In genomic region chr3:108287811-108288805, GRCm38 (mm10) we compare ENCODE assay signal across 8 mouse cellular contexts. TPM values are rescaled to one million over a fixed set of nuclear protein-coding genes. Genes with fewer than 3 reads are reported as not detected.
DNase-seq lines count a peak whose midpoint lies in the region; ATAC-seq and TF ChIP-seq lines count a peak whose summit lies in the region.

No protein-coding gene starts in this region.

- H3K36me3 ChIP-seq in heart, adult 2 months (ENCODE audit: control insufficient read depth, insufficient read depth, low read length) = no peaks in the 10 kb centered on the region
- no peaks in the 10 kb centered on the region for H3K36me3 ChIP-seq in heart, embryonic 16.5 days (ENCODE audit: control insufficient read depth, insufficient read depth)
- H3K36me3 ChIP-seq in liver, embryonic 12.5 days = no peaks in the 10 kb centered on the region
- H3K36me3 ChIP-seq in neural tube, embryonic 11.5 days (ENCODE audit: control insufficient read depth, insufficient read depth, low read length) = no peaks in the 10 kb centered on the region

- intact Hi-C loops in heart, adult 2 months (cut with DNase I) = no loop called here

- H3K27me3 ChIP-seq in heart, adult 2 months (ENCODE audit: control insufficient read depth, insufficient read depth, low read length) = no peaks in the 10 kb centered on the region
- no peaks in the 10 kb centered on the region for H3K27me3 ChIP-seq in heart, embryonic 16.5 days (ENCODE audit: control insufficient read depth, insufficient read depth, low read length)
- H3K27me3 ChIP-seq in liver, embryonic 12.5 days (replicated peaks) = peaks cover 22% of the 10 kb centered on the region
- no peaks in the 10 kb centered on the region for H3K27me3 ChIP-seq in neural tube, embryonic 11.5 days (ENCODE audit: control insufficient read depth, insufficient read depth, low read length)

- 0 out of 2 replicates have a peak overlapping the region, but pooled peaks have one; percentile 7 for H3K4me2 ChIP-seq in heart, embryonic 16.5 days (ENCODE audit: low read depth, low read length)
- peak overlapping the region; percentile 27; the same call in 1 of the 2 replicates for H3K4me2 ChIP-seq in liver, embryonic 12.5 days
- peak overlapping the region; percentile 24 for H3K4me2 ChIP-seq in neural tube, embryonic 11.5 days (ENCODE audit: low read depth)

- TF ChIP-seq EP300 in heart, adult 2 months (IDR thresholded peaks at IDR 0.05; ENCODE audit: insufficient read depth, low read depth, low read length) = no peak

- no peak for ATAC-seq in heart, embryonic 16.5 days (replicated peaks; ENCODE audit: extremely low read depth, insufficient read depth, low FRiP score)
- no peak for ATAC-seq in liver, embryonic 12.5 days
- no peak for ATAC-seq in neural tube, embryonic 11.5 days (ENCODE audit: insufficient read depth, low FRiP score, low TSS enrichment)
- no peak for ATAC-seq in megakaryocyte progenitor cell, adult 5-6 weeks (replicated peaks; ENCODE audit: poor library complexity)

- H3K4me1 ChIP-seq in heart, adult 2 months (ENCODE audit: control insufficient read depth, insufficient read depth, low read length) = peaks cover 6% of the 10 kb centered on the region
- H3K4me1 ChIP-seq in heart, embryonic 16.5 days (ENCODE audit: control insufficient read depth, insufficient read depth, low read length) = peaks cover 59% of the 10 kb centered on the region
- peaks cover 75% of the 10 kb centered on the region for H3K4me1 ChIP-seq in liver, embryonic 12.5 days
- peaks cover 32% of the 10 kb centered on the region for H3K4me1 ChIP-seq in neural tube, embryonic 11.5 days (ENCODE audit: control insufficient read depth, insufficient read depth, low read length)

- H3K9me3 ChIP-seq in heart, embryonic 16.5 days (replicated peaks; ENCODE audit: control insufficient read depth, low read length) = no peaks in the 10 kb centered on the region
- H3K9me3 ChIP-seq in liver, embryonic 12.5 days (replicated peaks) = no peaks in the 10 kb centered on the region
- no peaks in the 10 kb centered on the region for H3K9me3 ChIP-seq in neural tube, embryonic 11.5 days (ENCODE audit: control insufficient read depth, low read length)

- H3K27ac ChIP-seq in heart, adult 2 months = peak overlapping the region; percentile 18
- peak overlapping the region; percentile 15 for H3K27ac ChIP-seq in heart, embryonic 16.5 days (ENCODE audit: low read length)
- H3K27ac ChIP-seq in liver, embryonic 12.5 days = peak overlapping the region; percentile 63
- H3K27ac ChIP-seq in neural tube, embryonic 11.5 days (ENCODE audit: low read depth, low read length) = peak overlapping the region; percentile 42; the same call in 1 of the 2 replicates

- H3K4me3 ChIP-seq in heart, adult 2 months = no peak overlapping the region
- no peak overlapping the region for H3K4me3 ChIP-seq in heart, embryonic 16.5 days (ENCODE audit: low read length)
- H3K4me3 ChIP-seq in liver, embryonic 12.5 days = no peak overlapping the region
- H3K4me3 ChIP-seq in neural tube, embryonic 11.5 days (ENCODE audit: low read depth, low read length) = no peak overlapping the region

- H3K9ac ChIP-seq in heart, adult 2 months (ENCODE audit: low read depth, low read length) = no peak overlapping the region
- H3K9ac ChIP-seq in heart, embryonic 16.5 days (ENCODE audit: low read length) = peak overlapping the region; percentile 5
- H3K9ac ChIP-seq in liver, embryonic 12.5 days = no peak overlapping the region
- H3K9ac ChIP-seq in neural tube, embryonic 11.5 days (ENCODE audit: low read length) = peak overlapping the region; percentile 36; the same call in 1 of the 2 replicates

- DNase-seq in heart, adult 2 months = no peak
- DNase-seq in heart, postnatal 4 days = no peak
- peak; percentile 74 for DNase-seq in adipocyte (ENCODE audit: low spot score)
- DNase-seq in neural tube, embryonic 11.5 days (ENCODE audit: low spot score) = no peak
- no peak for DNase-seq in adrenal gland, postnatal 4 days (ENCODE audit: low spot score in 2 of 2)

- H3K79me2 ChIP-seq in heart, adult 2 months (replicated peaks; ENCODE audit: control insufficient read depth, insufficient read depth, low read length) = no peaks in the 10 kb centered on the region

- WGBS in heart, adult 2 months = 70% methylated on average over 17 of the region's 17 CpGs
- 44% methylated on average over 17 of the region's 17 CpGs for WGBS in heart, embryonic 16.5 days
- 59% methylated on average over 17 of the region's 17 CpGs for WGBS in liver, embryonic 12.5 days (ENCODE audit: insufficient replicate concordance)
- 11% methylated on average over 17 of the region's 17 CpGs for WGBS in neural tube, embryonic 11.5 days

- no peak for TF ChIP-seq CTCF in heart, adult 2 months (IDR thresholded peaks at IDR 0.05)

- no peak for TF ChIP-seq POLR2A in heart, adult 2 months (IDR thresholded peaks at IDR 0.05; ENCODE audit: insufficient read depth, low read depth, low read length)

RNA-seq across cellular contexts. Expression of gene Sort1, which starts 4.2 kb away (rescaled TPM):
- 10 to 100 TPM; 17.4 to 19.2 TPM for total RNA-seq in heart, adult 2 months (2021)
- 33.7 and 51.9 TPM in 2 replicates for polyA plus RNA-seq in heart, adult 2 months (2012; rRNA removed)
- total RNA-seq in heart, postnatal 4 days (2021) = 10 to 100 TPM; 28.9 to 32.3 TPM
- 5.4 and 10.5 TPM in 2 replicates for polyA plus RNA-seq in heart, embryonic 16.5 days (2015; fragmentation: Nextera tagmentation; extraction: Ambion mirVana)
- polyA plus RNA-seq in liver, embryonic 12.5 days (2016; fragmentation: Nextera tagmentation; extraction: Ambion mirVana) = 6.5 and 6.9 TPM in 2 replicates
- 30.2 and 32.7 TPM in 2 replicates for polyA plus RNA-seq in neural tube, embryonic 11.5 days (2014; fragmentation: Nextera tagmentation; extraction: Ambion mirVana)
- total RNA-seq in megakaryocyte progenitor cell, adult 5-6 weeks (2015) = 53.8 and 58.9 TPM in 2 replicates
- 45.5 and 51.2 TPM in 2 replicates for total RNA-seq in megakaryocyte progenitor cell, adult 5-6 weeks (2017)
- 10 to 100 TPM; 31.7 to 32.5 TPM for total RNA-seq in adrenal gland, postnatal 4 days (2021)

RNA-seq across cellular contexts. Expression of gene Psma5, which starts 31.4 kb away (rescaled TPM):
- total RNA-seq in heart, adult 2 months (2021) = 10 to 100 TPM; 48.1 to 49.9 TPM
- polyA plus RNA-seq in heart, adult 2 months (2012; rRNA removed) = 42.4 and 75.5 TPM in 2 replicates
- total RNA-seq in heart, postnatal 4 days (2021) = 10 to 100 TPM; 77.4 to 81.8 TPM
- 193 and 195 TPM in 2 replicates for polyA plus RNA-seq in heart, embryonic 16.5 days (2015; fragmentation: Nextera tagmentation; extraction: Ambion mirVana)
- polyA plus RNA-seq in liver, embryonic 12.5 days (2016; fragmentation: Nextera tagmentation; extraction: Ambion mirVana) = 213 and 222 TPM in 2 replicates
- polyA plus RNA-seq in neural tube, embryonic 11.5 days (2014; fragmentation: Nextera tagmentation; extraction: Ambion mirVana) = 294 and 297 TPM in 2 replicates
- 308 and 312 TPM in 2 replicates for total RNA-seq in megakaryocyte progenitor cell, adult 5-6 weeks (2015)
- total RNA-seq in megakaryocyte progenitor cell, adult 5-6 weeks (2017) = 290 and 314 TPM in 2 replicates
- total RNA-seq in adrenal gland, postnatal 4 days (2021) = 100 to 1,000 TPM in 1 of 2 experiments, 10 to 100 TPM in 1; 99.9 to 102 TPM

Comparison
In these comparisons a context has a peak if more than half of its experiments do, and no peak if none do; other contexts are left out.
1. H3K9ac ChIP-seq: peak in heart, embryonic 16.5 days (single experiment) and neural tube, embryonic 11.5 days (single experiment); none in heart, adult 2 months (single experiment) and liver, embryonic 12.5 days (single experiment).
2. Peak in every context shown above with its lines, with median percentiles within 50 percentile points of each other: H3K27ac ChIP-seq and H3K4me2 ChIP-seq.